Mouse (Mus musculus): ENCODE measurements around the gene Tjp1.

DNA sequence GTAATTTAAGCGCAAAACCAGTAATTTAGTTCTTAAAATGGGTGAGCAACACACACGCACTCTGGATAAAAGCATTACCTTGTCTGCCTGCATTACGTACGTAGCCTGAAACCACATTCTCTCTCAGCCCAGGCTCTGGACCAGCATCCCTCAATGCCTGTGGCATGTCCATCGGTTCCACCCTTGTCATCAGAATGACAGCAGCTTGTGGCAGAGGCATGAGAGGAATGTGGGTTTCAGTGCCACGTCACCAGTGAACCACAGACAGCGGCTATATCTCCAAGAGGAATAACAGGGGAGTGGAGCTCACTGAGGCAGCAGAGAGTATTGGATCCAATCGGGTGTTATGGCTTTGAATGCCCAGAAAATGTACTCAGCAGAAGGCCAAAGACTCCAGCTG, 88.1 kb downstream of the Tjp1 start:
- TF ChIP-seq CTCF (IDR thresholded peaks at IDR 0.05; ENCODE audit: extremely low read depth, insufficient read depth, low read length) (no peak), POLR2A (IDR thresholded peaks at IDR 0.05; ENCODE audit: extremely low read depth, insufficient read depth, low read length) (no peak)
